Mouse (Mus musculus) lung, embryonic 14.5 days (tissue): Measurements from ENCODE around the gene Chrna1. TPM values are rescaled to one million over a fixed set of nuclear protein-coding genes. Genes with fewer than 3 reads are reported as not detected.

Experiments
- ATAC-seq: fragments of 200-750 bp; cut with Nextera tagmentation; 2 replicates; pipeline ENCODE4 v1.8.0; 2017; ENCODE audit warnings: mild to moderate bottlenecking, moderate TSS enrichment, moderate library complexity; ENCODE audit not compliant: insufficient read depth
- DNase-seq: peaks from one replicate; pipeline ENCODE4 v3.0.0-alpha.2; 2015
- H3K27ac ChIP-seq: fragments of 300-500 bp; sonication (generic); 2 replicates; pipeline ENCODE4 v1.5.1; 2014; ENCODE audit warnings: low read depth, mild to moderate bottlenecking, moderate library complexity
- H3K27me3 ChIP-seq: fragments of 300-500 bp; sonication (generic); 2 replicates; pipeline ENCODE4 v1.6.1; 2014; ENCODE audit warnings: low read length, control low read depth; ENCODE audit not compliant: insufficient read depth
- H3K36me3 ChIP-seq: fragments of 300-500 bp; sonication (generic); 2 replicates; pipeline ENCODE4 v1.6.1; 2014; ENCODE audit warnings: control low read depth; ENCODE audit not compliant: insufficient read depth
- H3K4me1 ChIP-seq: fragments of 300-500 bp; sonication (generic); 2 replicates; pipeline ENCODE4 v1.6.1; 2014; ENCODE audit warnings: antibody characterized with exemption, control low read depth; ENCODE audit not compliant: insufficient read depth
- H3K4me2 ChIP-seq: fragments of 300-500 bp; sonication (generic); 2 replicates; pipeline ENCODE4 v1.6.1; 2014; ENCODE audit warnings: mild to moderate bottlenecking
- H3K4me3 ChIP-seq: fragments of 300-500 bp; sonication (generic); 2 replicates; pipeline ENCODE4 v1.5.1; 2014; ENCODE audit warnings: low read depth, low read length
- H3K9ac ChIP-seq: fragments of 300-500 bp; sonication (generic); 2 replicates; pipeline ENCODE4 v1.6.1; 2014
- H3K9me3 ChIP-seq: fragments of 300-500 bp; sonication (generic); 2 replicates; pipeline ENCODE4 v1.6.1; 2016; ENCODE audit warnings: low read depth, low read length, control low read depth
- CTCF ChIP-seq: IDR thresholded peaks from 2 replicates; pipeline ENCODE4 v1.5.1; 2016; ENCODE audit warnings: antibody characterized with exemption, low read depth
- WGBS: fragments of 180-500 bp; shearing (Covaris S2); extraction: QIAGEN DNeasy Blood & Tissue Kit; methylation state at CpG from one replicate; pipeline ENCODE4 v1.1.7; 2014; 5-methylcytosine and 5-hydroxymethylcytosine counted together
- polyA plus RNA-seq: library from polyadenylated mRNA; unstranded; fragments of >200 nt; fragmentation: Nextera tagmentation; extraction: Ambion mirVana; gene quantifications from 2 replicates; pipeline ENCODE4 v1.2.1, GENCODE M21; 2014

Chrna1 gene
- polyA plus RNA-seq, 1 experiment from 2014 or later: 0.26 TPM

GRCm38 (mm10) chr2:73611798-73612197 is 31.7 kb upstream of the Chrna1 start:
- WGBS: 64% methylated on average over 6 of the region's 6 CpGs
- ATAC-seq (no peak), DNase-seq (no peak)
- TF ChIP-seq CTCF: no peak
- Histone ChIP-seq H3K9me3 (no peaks in the 10 kb centered on the region), H3K4me2 (no peak overlapping the region), H3K27ac (no peak overlapping the region), H3K9ac (no peak overlapping the region), H3K36me3 (peaks cover 20% of the 10 kb centered on the region; the same call in 1 of the 2 replicates), H3K4me3 (no peak overlapping the region), H3K4me1 (no peaks in the 10 kb centered on the region), H3K27me3 (no peaks in the 10 kb centered on the region)

GRCm38 (mm10) chr2:73609724-73610210 is 29.6 kb upstream of the Chrna1 start:
- H3K9me3 ChIP-seq: no peaks in the 10 kb centered on the region
- no peak overlapping the region for H3K4me3 ChIP-seq
- H3K27ac ChIP-seq: no peak overlapping the region
- H3K27me3 ChIP-seq: no peaks in the 10 kb centered on the region
- WGBS: 87% methylated on average over 3 of the region's 3 CpGs
- H3K36me3 ChIP-seq: peaks cover 13% of the 10 kb centered on the region; the same call in 1 of the 2 replicates
- H3K4me2 ChIP-seq: no peak overlapping the region
- ATAC-seq: no peak
- TF ChIP-seq CTCF: no peak
- no peak overlapping the region for H3K9ac ChIP-seq
- 0 out of 2 replicates have a peak, but pooled peaks cover 2% of the 10 kb centered on the region for H3K4me1 ChIP-seq
- DNase-seq: no peak

GRCm38 (mm10) chr2:73609067-73609723 is 29.1 kb upstream of the Chrna1 start:
- 66% methylated on average over 5 of the region's 5 CpGs for WGBS
- H3K36me3 ChIP-seq: peaks cover 13% of the 10 kb centered on the region; the same call in 1 of the 2 replicates
- ATAC-seq: no peak

GRCm38 (mm10) chr2:73608391-73608790 is 28.3 kb upstream of the Chrna1 start:
- no peak overlapping the region for H3K4me3 ChIP-seq
- DNase-seq: no peak

More at GRCm38 (mm10) chr2:73609067-73609723, 29.1 kb upstream of the Chrna1 start:
- no peak for DNase-seq
- H3K27me3 ChIP-seq: no peaks in the 10 kb centered on the region
- no peaks in the 10 kb centered on the region for H3K9me3 ChIP-seq
- 0 out of 2 replicates have a peak, but pooled peaks cover 2% of the 10 kb centered on the region for H3K4me1 ChIP-seq
- H3K4me2 ChIP-seq: no peak overlapping the region
- TF ChIP-seq CTCF: no peak
- no peak overlapping the region for H3K27ac ChIP-seq
- no peak overlapping the region for H3K4me3 ChIP-seq
- no peak overlapping the region for H3K9ac ChIP-seq

GRCm38 (mm10) chr2:73607609-73608008 is 27.5 kb upstream of the Chrna1 start:
- ATAC-seq (no peak), DNase-seq (no peak)
- WGBS: 32% methylated on average over 4 of the region's 4 CpGs

More at GRCm38 (mm10) chr2:73608391-73608790, 28.3 kb upstream of the Chrna1 start:
- TF ChIP-seq CTCF: no peak
- H3K27ac ChIP-seq: no peak overlapping the region
- 0 out of 2 replicates have a peak, but pooled peaks cover 2% of the 10 kb centered on the region for H3K4me1 ChIP-seq
- 51% methylated on average over 6 of the region's 6 CpGs for WGBS
- H3K9ac ChIP-seq: no peak overlapping the region
- no peak for ATAC-seq
- no peaks in the 10 kb centered on the region for H3K27me3 ChIP-seq
- no peaks in the 10 kb centered on the region for H3K9me3 ChIP-seq
- no peak overlapping the region for H3K4me2 ChIP-seq
- peaks cover 13% of the 10 kb centered on the region; the same call in 1 of the 2 replicates for H3K36me3 ChIP-seq

GRCm38 (mm10) chr2:73607146-73607545 is 27.0 kb upstream of the Chrna1 start:
- Histone ChIP-seq H3K9me3 (no peaks in the 10 kb centered on the region), H3K4me2 (no peak overlapping the region), H3K27me3 (no peaks in the 10 kb centered on the region), H3K4me3 (no peak overlapping the region), H3K36me3 (peaks cover 8% of the 10 kb centered on the region; the same call in 1 of the 2 replicates), H3K9ac (no peak overlapping the region), H3K4me1 (0 out of 2 replicates have a peak, but pooled peaks cover 2% of the 10 kb centered on the region), H3K27ac (no peak overlapping the region)
- no peak for DNase-seq
- TF ChIP-seq CTCF: no peak
- 55% methylated on average over 2 of the region's 2 CpGs for WGBS
- ATAC-seq: no peak

More at GRCm38 (mm10) chr2:73607609-73608008, 27.5 kb upstream of the Chrna1 start:
- H3K9me3 ChIP-seq: no peaks in the 10 kb centered on the region
- no peak overlapping the region for H3K4me2 ChIP-seq
- no peak for TF ChIP-seq CTCF
- no peak overlapping the region for H3K9ac ChIP-seq
- no peaks in the 10 kb centered on the region for H3K27me3 ChIP-seq
- H3K27ac ChIP-seq: no peak overlapping the region
- 0 out of 2 replicates have a peak, but pooled peaks cover 2% of the 10 kb centered on the region for H3K4me1 ChIP-seq
- no peak overlapping the region for H3K4me3 ChIP-seq
- H3K36me3 ChIP-seq: peaks cover 11% of the 10 kb centered on the region; the same call in 1 of the 2 replicates

- Histone ChIP-seq H3K4me3 (no peak overlapping the region), H3K4me1 (0 out of 2 replicates have a peak, but pooled peaks cover 2% of the 10 kb centered on the region), H3K27me3 (no peaks in the 10 kb centered on the region), H3K27ac (no peak overlapping the region), H3K36me3 (peaks cover 8% of the 10 kb centered on the region; the same call in 1 of the 2 replicates), H3K9ac (no peak overlapping the region), H3K4me2 (no peak overlapping the region), H3K9me3 (no peaks in the 10 kb centered on the region)
- ATAC-seq: no peak
- 93% methylated on average over 6 of the region's 6 CpGs for WGBS
- no peak for DNase-seq
- no peak for TF ChIP-seq CTCF
Measured at GRCm38 (mm10) chr2:73606616-73607015, 26.5 kb upstream of the Chrna1 start.
